Mouse (Mus musculus) colon, adult 2 months (tissue): Measurements from ENCODE around the gene Krt9. TPM values are rescaled to one million over a fixed set of nuclear protein-coding genes. Genes with fewer than 3 reads are reported as not detected.

ENCODE experiments used
- polyA plus RNA-seq: library from polyadenylated mRNA; depleted of rRNA; stranded (reverse); fragments of >200 nt; gene quantifications from 2 replicates; pipeline ENCODE4 v1.2.3, GENCODE M21; 2012; rRNA removed

Krt9 gene
- not detected in 2 replicates for polyA plus RNA-seq

GRCm38 (mm10) chr11:100192992-100193391 lies at the start of gene Krt9:
TSS of gene Krt9 (minus strand) at chr11:100193246.

GRCm38 (mm10) chr11:100207498-100207897 lies 14.5 kb upstream of the Krt9 start, which contains the start of gene Krt14:
TSS of gene Krt14 (minus strand) at chr11:100207548.

GRCm38 (mm10) chr11:100148615-100149330 lies 44.3 kb downstream of the Krt9 start, which contains the start of gene Krt19:
TSS of gene Krt19 (minus strand) at chr11:100148665.

Other genes starting within 250 kb of the Krt9 start
- gene Krtap9-5, start 244.8 kb downstream of the Krt9 start, polyA plus RNA-seq = not detected in 2 replicates
- gene Krtap29-1, start 214.2 kb downstream of the Krt9 start, polyA plus RNA-seq = not detected in 2 replicates
- not detected in 2 replicates for gene Krtap16-1, start 206.6 kb downstream of the Krt9 start, polyA plus RNA-seq
- gene Krtap17-1, start 199.3 kb downstream of the Krt9 start, polyA plus RNA-seq = 0.32 TPM in 1 of 2 replicates, not detected in the other
- gene Krt33a, start 177.0 kb downstream of the Krt9 start, polyA plus RNA-seq = not detected in 2 replicates
- gene Krt33b, start 163.4 kb downstream of the Krt9 start, polyA plus RNA-seq = not detected in 2 replicates
- gene Krt34, start 151.7 kb downstream of the Krt9 start, polyA plus RNA-seq = not detected in 2 replicates
- gene Krt31, start 142.7 kb downstream of the Krt9 start, polyA plus RNA-seq = not detected in 2 replicates
- not detected in 2 replicates for gene Krt32, start 105.0 kb downstream of the Krt9 start, polyA plus RNA-seq
- not detected in 2 replicates for gene Krt35, start 97.0 kb downstream of the Krt9 start, polyA plus RNA-seq
- gene Krt36, start 87.6 kb downstream of the Krt9 start, polyA plus RNA-seq = 0.98 and 1.9 TPM in 2 replicates
- 0.08 and 0.31 TPM in 2 replicates for gene Krt13, start 71.7 kb downstream of the Krt9 start, polyA plus RNA-seq
- gene Krt15, start 57.3 kb downstream of the Krt9 start, polyA plus RNA-seq = 0.41 and 0.70 TPM in 2 replicates
- gene Krt19, start 44.6 kb downstream of the Krt9 start, polyA plus RNA-seq = 4,854 and 4,867 TPM in 2 replicates
- gene Krt14, start 14.3 kb upstream of the Krt9 start, polyA plus RNA-seq = 1.2 and 1.8 TPM in 2 replicates
- gene Krt16, start 55.7 kb upstream of the Krt9 start, polyA plus RNA-seq = 0.43 TPM in 1 of 2 replicates, not detected in the other
- 15.9 and 16.8 TPM in 2 replicates for gene Krt17, start 67.8 kb upstream of the Krt9 start, polyA plus RNA-seq
- 0.14 TPM in 1 of 2 replicates, not detected in the other for gene Krt42, start 76.6 kb upstream of the Krt9 start, polyA plus RNA-seq
- gene Eif1, start 126.6 kb upstream of the Krt9 start, polyA plus RNA-seq = 95.0 and 110 TPM in 2 replicates
- gene Gast, start 141.2 kb upstream of the Krt9 start, polyA plus RNA-seq = not detected in 2 replicates
- 5.7 and 5.8 TPM in 2 replicates for gene Hap1, start 162.9 kb upstream of the Krt9 start, polyA plus RNA-seq
- gene Jup, start 204.5 kb upstream of the Krt9 start, polyA plus RNA-seq = 522 and 536 TPM in 2 replicates
- gene P3h4, start 221.6 kb upstream of the Krt9 start, polyA plus RNA-seq = 27.1 and 30.5 TPM in 2 replicates
- gene Fkbp10, start 222.5 kb upstream of the Krt9 start, polyA plus RNA-seq = 30.2 and 37.3 TPM in 2 replicates
- gene Nt5c3b, start 248.6 kb upstream of the Krt9 start, polyA plus RNA-seq = 17.8 and 21.2 TPM in 2 replicates
- 0.10 and 0.23 TPM in 2 replicates for gene Klhl10, start 248.7 kb upstream of the Krt9 start, polyA plus RNA-seq